Mouse (Mus musculus): ENCODE data around the gene Wrap73. TPM values are rescaled to one million over a fixed set of nuclear protein-coding genes. Genes with fewer than 3 reads are reported as not detected.

Gene Wrap73
- polyA plus RNA-seq, 1 experiment from 2014 or later: 28.5 TPM

GRCm38 (mm10) chr4:154119208-154119607 lies 23.0 kb upstream of the Wrap73 start:
- Histone ChIP-seq H3K9me3 (replicated peaks; ENCODE audit: low read length) (no peaks in the 10 kb centered on the region), H3K4me1 (replicated peaks; ENCODE audit: insufficient read depth, low read length) (no peaks in the 10 kb centered on the region), H3K27me3 (ENCODE audit: insufficient read depth, low read length) (no peaks in the 10 kb centered on the region), H3K27ac (no peak overlapping the region), H3K36me3 (ENCODE audit: insufficient read depth, low read length) (no peaks in the 10 kb centered on the region), H3K9ac (ENCODE audit: low read depth, low read length) (no peak overlapping the region), H3K4me3 (replicated peaks; ENCODE audit: low read depth, low read length) (no peak overlapping the region), H3K4me2 (ENCODE audit: low read length) (no peak overlapping the region)
- TF ChIP-seq CTCF (IDR thresholded peaks at IDR 0.05; ENCODE audit: low read depth): no peak
- DNase-seq (ENCODE audit: low spot score) (no peak), ATAC-seq (replicated peaks; ENCODE audit: low FRiP score, low read depth) (no peak)
- WGBS: 80% methylated on average over 9 of the region's 9 CpGs

DNA sequence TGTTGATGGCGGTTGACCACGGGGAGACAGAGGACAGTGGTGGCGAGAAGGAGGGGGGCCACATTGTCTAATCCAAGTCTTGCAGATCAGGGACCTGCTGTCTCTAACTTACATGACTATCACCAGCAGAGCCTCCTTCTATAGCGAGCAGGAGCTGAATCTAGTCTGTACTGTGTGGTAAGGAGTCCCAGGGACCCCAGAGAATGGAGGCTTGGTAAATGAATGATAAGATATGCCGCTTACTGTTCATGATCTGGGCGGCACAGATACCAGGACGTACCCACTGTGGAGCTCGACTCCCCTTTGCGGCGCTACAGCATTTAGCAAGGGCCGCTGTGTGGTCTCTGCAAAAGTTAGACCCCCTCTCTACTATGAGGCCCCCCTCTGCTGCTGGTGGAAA lies 20.4 kb upstream of the Wrap73 start:
- Histone ChIP-seq H3K9me3 (replicated peaks; ENCODE audit: low read length) (no peaks in the 10 kb centered on the region), H3K9ac (ENCODE audit: low read depth, low read length) (no peak overlapping the region), H3K27ac (no peak overlapping the region), H3K27me3 (ENCODE audit: insufficient read depth, low read length) (no peaks in the 10 kb centered on the region), H3K4me3 (replicated peaks; ENCODE audit: low read depth, low read length) (no peak overlapping the region), H3K4me2 (ENCODE audit: low read length) (no peak overlapping the region), H3K4me1 (replicated peaks; ENCODE audit: insufficient read depth, low read length) (no peaks in the 10 kb centered on the region), H3K36me3 (ENCODE audit: insufficient read depth, low read length) (no peaks in the 10 kb centered on the region)
- ATAC-seq (replicated peaks; ENCODE audit: low FRiP score, low read depth) (no peak), DNase-seq (ENCODE audit: low spot score) (no peak)
- 81% methylated on average over 11 of the region's 11 CpGs for WGBS
- no peak for TF ChIP-seq CTCF (IDR thresholded peaks at IDR 0.05; ENCODE audit: low read depth)

- Histone ChIP-seq H3K4me2 (ENCODE audit: low read length) (no peak overlapping the region), H3K27me3 (ENCODE audit: insufficient read depth, low read length) (no peaks in the 10 kb centered on the region), H3K36me3 (ENCODE audit: insufficient read depth, low read length) (no peaks in the 10 kb centered on the region), H3K4me1 (replicated peaks; ENCODE audit: insufficient read depth, low read length) (no peaks in the 10 kb centered on the region), H3K4me3 (replicated peaks; ENCODE audit: low read depth, low read length) (no peak overlapping the region), H3K9ac (ENCODE audit: low read depth, low read length) (no peak overlapping the region), H3K27ac (no peak overlapping the region), H3K9me3 (replicated peaks; ENCODE audit: low read length) (no peaks in the 10 kb centered on the region)
- WGBS: 69% methylated on average over 7 of the region's 7 CpGs
- no peak for TF ChIP-seq CTCF (IDR thresholded peaks at IDR 0.05; ENCODE audit: low read depth)
- DNase-seq (ENCODE audit: low spot score): no peak
- no peak for ATAC-seq (replicated peaks; ENCODE audit: low FRiP score, low read depth)
These were observed 19.8 kb upstream of the Wrap73 start for GRCm38 (mm10) chr4:154122374-154122773.

- DNase-seq (ENCODE audit: low spot score) (no peak), ATAC-seq (replicated peaks; ENCODE audit: low FRiP score, low read depth) (no peak)
- no peaks in the 10 kb centered on the region for H3K4me1 ChIP-seq (replicated peaks; ENCODE audit: insufficient read depth, low read length)
- H3K4me2 ChIP-seq (ENCODE audit: low read length): no peak overlapping the region
- no peak overlapping the region for H3K4me3 ChIP-seq (replicated peaks; ENCODE audit: low read depth, low read length)
- no peak overlapping the region for H3K9ac ChIP-seq (ENCODE audit: low read depth, low read length)
- H3K27me3 ChIP-seq (ENCODE audit: insufficient read depth, low read length): no peaks in the 10 kb centered on the region
- 79% methylated on average over 6 of the region's 6 CpGs for WGBS
- H3K27ac ChIP-seq: no peak overlapping the region
- H3K36me3 ChIP-seq (ENCODE audit: insufficient read depth, low read length): no peaks in the 10 kb centered on the region
- no peak for TF ChIP-seq CTCF (IDR thresholded peaks at IDR 0.05; ENCODE audit: low read depth)
- H3K9me3 ChIP-seq (replicated peaks; ENCODE audit: low read length): no peaks in the 10 kb centered on the region
These were observed 18.6 kb upstream of the Wrap73 start for GRCm38 (mm10) chr4:154123553-154123952.

GRCm38 (mm10) chr4:154125202-154125601 lies 17.0 kb upstream of the Wrap73 start:
- DNase-seq (ENCODE audit: low spot score) (no peak), ATAC-seq (replicated peaks; ENCODE audit: low FRiP score, low read depth) (no peak)
- no peak overlapping the region for H3K4me3 ChIP-seq (replicated peaks; ENCODE audit: low read depth, low read length)
- no peak for TF ChIP-seq CTCF (IDR thresholded peaks at IDR 0.05; ENCODE audit: low read depth)
- no peaks in the 10 kb centered on the region for H3K4me1 ChIP-seq (replicated peaks; ENCODE audit: insufficient read depth, low read length)
- WGBS: 75% methylated on average over 5 of the region's 5 CpGs
- no peaks in the 10 kb centered on the region for H3K9me3 ChIP-seq (replicated peaks; ENCODE audit: low read length)
- no peak overlapping the region for H3K27ac ChIP-seq
- H3K27me3 ChIP-seq (ENCODE audit: insufficient read depth, low read length): 0 out of 2 replicates have a peak, but pooled peaks cover 4% of the 10 kb centered on the region
- H3K4me2 ChIP-seq (ENCODE audit: low read length): no peak overlapping the region
- no peak overlapping the region for H3K9ac ChIP-seq (ENCODE audit: low read depth, low read length)
- H3K36me3 ChIP-seq (ENCODE audit: insufficient read depth, low read length): no peaks in the 10 kb centered on the region

GRCm38 (mm10) chr4:154127273-154127672 lies 14.9 kb upstream of the Wrap73 start:
- Histone ChIP-seq H3K36me3 (ENCODE audit: insufficient read depth, low read length) (no peaks in the 10 kb centered on the region), H3K27ac (no peak overlapping the region), H3K9me3 (replicated peaks; ENCODE audit: low read length) (no peaks in the 10 kb centered on the region), H3K4me3 (replicated peaks; ENCODE audit: low read depth, low read length) (no peak overlapping the region), H3K4me1 (replicated peaks; ENCODE audit: insufficient read depth, low read length) (no peaks in the 10 kb centered on the region), H3K27me3 (ENCODE audit: insufficient read depth, low read length) (0 out of 2 replicates have a peak, but pooled peaks cover 4% of the 10 kb centered on the region), H3K9ac (ENCODE audit: low read depth, low read length) (no peak overlapping the region), H3K4me2 (ENCODE audit: low read length) (no peak overlapping the region)
- WGBS: 77% methylated on average over 3 of the region's 3 CpGs
- TF ChIP-seq CTCF (IDR thresholded peaks at IDR 0.05; ENCODE audit: low read depth): no peak
- ATAC-seq (replicated peaks; ENCODE audit: low FRiP score, low read depth) (no peak), DNase-seq (ENCODE audit: low spot score) (no peak)

DNA sequence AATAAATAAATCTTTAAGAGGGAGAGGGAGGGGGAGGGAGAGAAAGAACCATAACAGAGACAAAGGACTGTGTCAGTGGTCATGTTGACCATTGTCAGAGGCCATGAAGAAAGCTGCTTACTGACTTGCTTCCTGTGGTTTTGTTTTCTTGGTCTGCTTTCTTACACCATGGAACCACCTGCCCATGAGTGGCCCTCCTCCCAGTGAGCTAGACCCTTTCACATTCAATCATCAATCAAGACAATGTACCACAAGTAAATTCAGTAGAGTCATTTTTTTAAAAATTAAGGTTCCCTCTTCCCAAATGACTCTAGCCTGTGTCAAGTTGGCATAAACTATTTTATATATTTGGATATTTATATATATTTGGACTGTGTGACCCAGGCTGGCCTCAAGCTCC lies 12.2 kb upstream of the Wrap73 start:
- DNase-seq (ENCODE audit: low spot score) (no peak), ATAC-seq (replicated peaks; ENCODE audit: low FRiP score, low read depth) (no peak)
- no peak for TF ChIP-seq CTCF (IDR thresholded peaks at IDR 0.05; ENCODE audit: low read depth)
- 0 out of 2 replicates have a peak, but pooled peaks cover 4% of the 10 kb centered on the region for H3K27me3 ChIP-seq (ENCODE audit: insufficient read depth, low read length)
- no peak overlapping the region for H3K4me3 ChIP-seq (replicated peaks; ENCODE audit: low read depth, low read length)
- no peaks in the 10 kb centered on the region for H3K4me1 ChIP-seq (replicated peaks; ENCODE audit: insufficient read depth, low read length)
- H3K36me3 ChIP-seq (ENCODE audit: insufficient read depth, low read length): no peaks in the 10 kb centered on the region
- H3K9me3 ChIP-seq (replicated peaks; ENCODE audit: low read length): no peaks in the 10 kb centered on the region
- H3K9ac ChIP-seq (ENCODE audit: low read depth, low read length): no peak overlapping the region
- H3K4me2 ChIP-seq (ENCODE audit: low read length): no peak overlapping the region
- no peak overlapping the region for H3K27ac ChIP-seq

Measured in kidney, postnatal 0 days (tissue).